Mouse (Mus musculus): ENCODE measurements around the gene Btbd35f26.
"Not testable (repeated sequence)": the region's sequence is repeated elsewhere in the genome, so short reads cannot be mapped to it uniquely, and the experiment has no call there.

Btbd35f26 gene

GRCm38 (mm10) chrX:31336154-31336553, at the start of gene Btbd35f26:
Btbd35f26 (plus strand) TSS chrX:31336454.
- DNase-seq, result not testable (repeated sequence)

GRCm38 (mm10) chrX:31341924-31342323, 5.7 kb downstream of the Btbd35f26 start:
- DNase-seq, result not testable (repeated sequence)

- DNase-seq, result not testable (repeated sequence)
Observed at GRCm38 (mm10) chrX:31383818-31384217, 47.6 kb downstream of the Btbd35f26 start, which contains the start of gene Btbd35f19. Btbd35f19 (minus strand) TSS chrX:31383918.
